8 mouse cellular contexts compared by ENCODE assay signal in the genomic region with DNA sequence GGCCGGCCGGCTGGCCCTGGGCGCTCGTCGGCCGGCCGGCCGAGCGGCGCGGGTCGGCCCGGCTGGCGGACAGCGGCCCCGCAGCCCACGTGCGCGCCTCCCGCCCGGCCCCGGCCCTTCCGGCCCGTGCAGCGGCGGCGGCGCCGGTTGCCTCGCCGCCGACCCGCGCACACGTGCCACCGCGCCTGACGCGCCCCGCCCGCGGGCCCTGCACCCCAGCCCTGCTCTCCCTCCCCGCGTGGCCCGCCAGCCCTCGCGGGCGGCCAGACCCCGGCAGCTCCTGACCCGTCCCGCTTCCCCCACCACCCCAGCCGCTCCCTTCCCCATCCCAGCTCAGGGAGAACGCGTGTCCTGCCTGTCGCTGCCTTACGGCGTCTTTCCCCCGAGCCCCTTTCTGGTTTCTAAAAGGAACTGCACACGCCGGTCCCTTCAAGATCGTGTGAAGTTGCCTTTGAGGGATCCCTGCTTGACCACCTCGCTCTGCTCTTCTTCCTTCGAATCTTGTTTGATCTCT. TPM values are rescaled to one million over a fixed set of nuclear protein-coding genes. Genes with fewer than 3 reads are reported as not detected.
A peak's percentile ranks its signal among the peaks of the same experiment; 100 is the strongest.
DNase-seq lines count a peak whose midpoint lies in the region; ATAC-seq and TF ChIP-seq lines count a peak whose summit lies in the region.

No protein-coding gene starts in this region.

- WGBS in cerebellum, adult 2 months: under 1% methylated on average over 60 of the region's 63 CpGs
- WGBS in intestine, embryonic 15.5 days: under 1% methylated on average over 43 of the region's 63 CpGs
- 1% methylated on average over 36 of the region's 63 CpGs for WGBS in liver, embryonic 12.5 days (ENCODE audit: insufficient replicate concordance)

- peak overlapping the region; percentile 64 for H3K4me2 ChIP-seq in intestine, embryonic 15.5 days (replicated peaks)
- peak overlapping the region; percentile 96 for H3K4me2 ChIP-seq in liver, embryonic 12.5 days

- no peaks in the 10 kb centered on the region for H3K36me3 ChIP-seq in intestine, embryonic 15.5 days
- H3K36me3 ChIP-seq in liver, embryonic 12.5 days: peaks cover 15% of the 10 kb centered on the region; the same call in 1 of the 2 replicates

- H3K9ac ChIP-seq in intestine, embryonic 15.5 days: peak overlapping the region; percentile 84
- peak overlapping the region; percentile 90 for H3K9ac ChIP-seq in liver, embryonic 12.5 days

- H3K27ac ChIP-seq in cerebellum, adult 2 months (ENCODE audit: insufficient read depth, low read length): peak overlapping the region; percentile 44
- peak overlapping the region; percentile 96 for H3K27ac ChIP-seq in gastrocnemius, adult 2 months
- H3K27ac ChIP-seq in intestine, embryonic 15.5 days: peak overlapping the region; percentile 93
- H3K27ac ChIP-seq in liver, embryonic 12.5 days: peak overlapping the region; percentile 84

- H3K4me3 ChIP-seq in cerebellum, adult 2 months (replicated peaks; ENCODE audit: insufficient read depth, low read depth, low read length): peak overlapping the region; percentile 97
- peak overlapping the region; percentile 93 for H3K4me3 ChIP-seq in gastrocnemius, adult 2 months
- peak overlapping the region; percentile 93 for H3K4me3 ChIP-seq in intestine, embryonic 15.5 days (replicated peaks)
- H3K4me3 ChIP-seq in liver, embryonic 12.5 days: peak overlapping the region; percentile 89

- H3K27me3 ChIP-seq in cerebellum, adult 2 months (ENCODE audit: control insufficient read depth, insufficient read depth, low read length): no peaks in the 10 kb centered on the region
- no peaks in the 10 kb centered on the region for H3K27me3 ChIP-seq in intestine, embryonic 15.5 days (replicated peaks)
- no peaks in the 10 kb centered on the region for H3K27me3 ChIP-seq in liver, embryonic 12.5 days (replicated peaks)

- no peaks in the 10 kb centered on the region for H3K4me1 ChIP-seq in cerebellum, adult 2 months (ENCODE audit: control insufficient read depth, insufficient read depth, low read length)
- peaks cover 6% of the 10 kb centered on the region for H3K4me1 ChIP-seq in intestine, embryonic 15.5 days (replicated peaks)
- H3K4me1 ChIP-seq in liver, embryonic 12.5 days: peaks cover 33% of the 10 kb centered on the region

- ATAC-seq in intestine, embryonic 15.5 days: peak; percentile 46
- peak; percentile 28; the same call in 1 of the 2 replicates for ATAC-seq in liver, embryonic 12.5 days
- 0 out of 2 replicates have a peak, but pooled peaks have one; percentile 29 for ATAC-seq in monocyte, adult 5-6 weeks (replicated peaks; ENCODE audit: insufficient number of reproducible peaks, low FRiP score, low TSS enrichment, poor library complexity, severe bottlenecking)

- H3K9me3 ChIP-seq in intestine, embryonic 15.5 days: no peaks in the 10 kb centered on the region
- no peaks in the 10 kb centered on the region for H3K9me3 ChIP-seq in liver, embryonic 12.5 days (replicated peaks)

- DNase-seq in heart, adult 11 months: peak; percentile 96
- DNase-seq in heart, adult 8-10 months (ENCODE audit: low spot score): no peak
- DNase-seq in cerebellum, adult 2 months: peak in 1 of 2 experiments; percentile 55
- peak; percentile 74 for DNase-seq in gastrocnemius, adult 2 months
- DNase-seq in spleen, postnatal 4 days (ENCODE audit: low spot score in 2 of 2): peak; percentile 40 to 78

- no peak for TF ChIP-seq POLR2A in cerebellum, adult 2 months (IDR thresholded peaks at IDR 0.05; ENCODE audit: borderline replicate concordance, insufficient read depth, low read length)

- intact Hi-C loops in gastrocnemius, adult 2 months (cut with DNase I): loop anchor here (1.0 to 10.0 kb wide), 3 partner anchors 64 to 437 kb away; a partner anchor contains a TSS

- TF ChIP-seq CTCF in cerebellum, adult 2 months (IDR thresholded peaks at IDR 0.05; ENCODE audit: borderline replicate concordance, insufficient read depth, low read depth, low read length): no peak
- TF ChIP-seq CTCF in gastrocnemius, adult 2 months (IDR thresholded peaks at IDR 0.05): no peak

RNA-seq across cellular contexts. Expression of a gene that starts 0.4 kb away (rescaled TPM):
- total RNA-seq in heart, adult 8-10 months (2022): 100 to 1,000 TPM; 113 to 131 (median 125) TPM
- polyA plus RNA-seq in cerebellum, adult 2 months (2012; rRNA removed): 60.4 and 63.5 TPM in 2 replicates
- 100 to 1,000 TPM; 111 to 122 TPM for total RNA-seq in gastrocnemius, adult 2 months (2021)
- polyA plus RNA-seq in intestine, embryonic 15.5 days (2015; fragmentation: Nextera tagmentation; extraction: Ambion mirVana): 78.9 and 86.1 TPM in 2 replicates
- 83.2 and 87.3 TPM in 2 replicates for polyA plus RNA-seq in liver, embryonic 12.5 days (2016; fragmentation: Nextera tagmentation; extraction: Ambion mirVana)
- 37.5 to 46.7 TPM (median 37.9 TPM) in 3 replicates for total RNA-seq in monocyte, adult 5-6 weeks (2017)

Comparison
In these comparisons a context has a peak if more than half of its experiments do, and no peak if none do; other contexts are left out.
1. H3K27ac ChIP-seq: peak in every context shown above with its lines; median percentile 96 in gastrocnemius, adult 2 months; 93 in intestine, embryonic 15.5 days; 84 in liver, embryonic 12.5 days; 44 in cerebellum, adult 2 months.